Mouse (Mus musculus): ENCODE measurements at regions not wholly inside any gene's neighbourhood (a gene's known extent, or its start where the extent isn't known, plus 50 kb on each side); places are given as distances from the start of the nearest gene placed in this dataset.

GRCm38 (mm10) chr8:5994846-5995245 lies 889.7 kb upstream of the Slc10a2 start:
- DNase-seq: no peak

- DNase-seq: no peak
Observed at GRCm38 (mm10) chr8:5965403-5966015, 860.4 kb upstream of the Slc10a2 start.

- DNase-seq: no peak
Observed at GRCm38 (mm10) chr8:5964299-5964698, 859.1 kb upstream of the Slc10a2 start.

- DNase-seq: no peak
Observed at GRCm38 (mm10) chr8:5938057-5938456, 832.9 kb upstream of the Slc10a2 start.

- DNase-seq: no peak
Observed at GRCm38 (mm10) chr8:5918136-5918535, 813.0 kb upstream of the Slc10a2 start.
